Mouse (Mus musculus): Measurements from ENCODE around the gene Duox1. TPM values are rescaled to one million over a fixed set of nuclear protein-coding genes. Genes with fewer than 3 reads are reported as not detected.
"Not testable (repeated sequence)": the region's sequence is repeated elsewhere in the genome, so short reads cannot be mapped to it uniquely, and the experiment has no call there.

Gene Duox1
- total RNA-seq, 2 experiments from 2014 or later = not detected

DNA sequence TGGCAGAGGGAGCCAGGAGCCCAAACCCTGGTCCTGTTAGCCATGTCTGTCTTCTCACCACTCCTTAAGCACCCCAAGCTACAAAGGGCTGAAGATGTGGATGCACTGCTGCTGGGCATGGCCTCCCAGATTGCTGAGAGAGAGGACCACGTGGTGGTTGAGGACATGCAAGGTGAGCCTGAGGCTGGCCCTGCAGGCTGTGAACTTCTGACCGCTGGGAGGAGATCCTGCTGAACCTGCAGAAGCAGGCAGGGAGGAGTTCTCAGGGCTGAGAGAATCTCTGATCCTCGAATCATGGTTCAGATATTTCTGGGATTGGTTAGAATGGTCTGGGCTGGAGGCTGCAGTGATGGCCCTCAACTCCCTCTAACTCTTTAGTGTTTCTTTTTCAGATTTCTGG lies 8.5 kb downstream of the Duox1 start:
- no peak overlapping the region for H3K27ac ChIP-seq
- no peak overlapping the region for H3K4me3 ChIP-seq
- no peak for DNase-seq (ENCODE audit: extremely low spot score in 1 of 2, low spot score in 2 of 2)
- no peak for TF ChIP-seq CTCF (IDR thresholded peaks at IDR 0.05)
- intact Hi-C loops (cut with DNase I) = no loop called here

DNA sequence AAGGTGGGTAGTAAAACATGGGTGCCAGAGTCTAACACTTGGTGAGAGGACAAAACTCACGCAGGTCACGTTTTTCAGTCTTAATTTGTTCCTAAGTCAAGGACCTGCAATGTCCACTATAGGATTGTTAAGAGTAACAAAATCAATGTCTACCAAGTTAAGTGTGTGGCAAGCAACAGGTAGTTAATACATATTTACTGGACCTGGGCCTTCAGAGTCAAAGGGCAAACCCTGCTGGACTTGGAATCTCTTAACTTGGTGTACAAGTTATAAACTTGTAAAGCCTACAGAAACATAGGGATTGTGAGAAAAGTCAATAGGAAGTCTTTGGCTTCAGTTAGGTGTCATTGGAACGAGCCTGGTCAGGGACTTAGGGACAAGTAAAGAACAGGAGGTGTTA lies 9.1 kb downstream of the Duox1 start:
- TF ChIP-seq CTCF (IDR thresholded peaks at IDR 0.05) = no peak
- Histone ChIP-seq H3K4me3 (no peak overlapping the region), H3K27ac (no peak overlapping the region)
- intact Hi-C loops (cut with DNase I) = no loop called here
- DNase-seq (ENCODE audit: extremely low spot score in 1 of 2, low spot score in 2 of 2) = no peak

DNA sequence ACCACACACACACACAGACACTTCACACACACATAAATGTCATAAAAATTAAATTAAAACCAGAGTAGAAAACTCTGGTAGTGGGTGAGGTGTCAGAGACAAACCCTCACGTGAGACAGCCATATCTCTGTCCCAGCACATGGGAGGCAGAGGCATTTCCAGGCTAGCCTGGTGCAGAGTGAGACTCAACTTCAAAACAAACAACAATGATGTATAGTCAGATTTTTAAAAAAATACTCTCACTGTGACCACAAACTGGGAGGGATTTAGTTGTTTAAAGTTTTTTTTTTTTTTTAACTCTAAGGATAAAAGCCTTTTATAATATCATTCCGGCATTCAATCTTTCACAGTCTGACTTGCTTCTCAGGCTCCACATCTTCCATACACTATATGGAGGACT lies 9.9 kb downstream of the Duox1 start:
- Histone ChIP-seq H3K4me3 (no peak overlapping the region), H3K27ac (no peak overlapping the region)
- intact Hi-C loops (cut with DNase I) = no loop called here
- DNase-seq (ENCODE audit: extremely low spot score in 1 of 2, low spot score in 2 of 2) = no peak
- TF ChIP-seq CTCF (IDR thresholded peaks at IDR 0.05) = no peak

DNA sequence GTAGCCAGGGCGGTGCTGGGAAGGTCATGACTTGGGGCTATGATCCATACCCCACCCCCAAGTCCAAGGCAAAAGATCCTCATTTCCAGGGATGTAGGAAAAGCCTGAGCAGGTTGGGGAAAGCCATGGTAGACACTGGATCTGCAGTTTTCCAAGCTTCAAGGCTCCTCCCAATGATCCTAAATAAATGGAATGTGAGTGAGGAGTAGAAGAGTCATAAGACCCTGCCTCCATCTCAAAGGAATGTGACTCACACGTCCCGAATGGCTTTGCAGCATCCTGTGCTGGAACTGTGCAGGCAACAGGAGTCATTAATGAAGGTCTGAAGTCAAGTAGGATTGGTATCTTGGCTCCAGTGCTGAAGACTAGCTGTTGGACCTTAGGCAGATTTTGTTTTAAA lies 12.5 kb downstream of the Duox1 start:
- TF ChIP-seq CTCF (IDR thresholded peaks at IDR 0.05) = no peak
- intact Hi-C loops (cut with DNase I) = no loop called here

DNA sequence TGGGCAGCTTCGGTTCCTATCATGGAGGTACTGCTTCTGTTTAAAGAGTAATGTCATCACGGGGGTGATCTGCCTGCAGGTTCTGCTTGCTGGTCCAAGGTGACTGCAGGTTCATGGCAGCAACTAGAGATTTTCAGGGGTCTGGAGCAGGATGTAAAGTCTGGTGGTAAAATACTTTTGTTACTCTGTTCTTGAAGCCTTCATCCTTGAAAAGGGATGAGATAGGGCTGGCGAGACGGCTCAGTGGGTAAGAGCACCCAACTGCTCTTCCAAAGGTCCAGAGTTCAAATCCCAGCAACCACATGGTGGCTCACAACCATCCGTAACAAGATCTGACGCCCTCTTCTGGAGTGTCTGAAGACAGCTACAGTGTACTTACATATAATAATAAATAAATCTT lies 14.8 kb downstream of the Duox1 start:
- H3K27ac ChIP-seq; intact Hi-C loops (cut with DNase I); DNase-seq (ENCODE audit: extremely low spot score in 1 of 2, low spot score in 2 of 2); H3K4me3 ChIP-seq: not testable (repeated sequence)

More for the DNA sequence above, 12.5 kb downstream of the Duox1 start:
- Histone ChIP-seq H3K27ac (no peak overlapping the region), H3K4me3 (no peak overlapping the region)
- no peak for DNase-seq (ENCODE audit: extremely low spot score in 1 of 2, low spot score in 2 of 2)

DNA sequence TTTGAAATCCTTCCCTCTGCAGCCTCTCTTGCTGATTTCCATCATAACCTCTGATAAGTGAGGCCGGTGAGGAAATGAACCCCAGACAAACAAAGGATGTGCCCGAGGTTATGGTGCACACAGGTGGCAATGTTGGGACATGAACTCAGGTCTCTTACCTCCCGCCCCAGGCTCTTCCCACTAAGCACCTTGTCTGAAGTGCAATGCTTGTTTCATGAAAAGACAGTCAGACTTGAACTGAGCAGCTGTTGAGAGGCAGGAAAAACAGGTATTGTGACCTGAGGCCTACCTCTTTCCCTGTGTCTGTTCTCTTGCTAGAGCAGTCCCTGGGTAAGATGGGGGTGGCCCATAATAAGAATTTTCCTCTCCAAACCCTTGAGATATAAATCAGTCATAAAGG lies 16.8 kb downstream of the Duox1 start:
- Histone ChIP-seq H3K27ac (no peak overlapping the region), H3K4me3 (no peak overlapping the region)
- intact Hi-C loops (cut with DNase I) = no loop called here
- DNase-seq (ENCODE audit: extremely low spot score in 1 of 2, low spot score in 2 of 2) = no peak
- TF ChIP-seq CTCF (IDR thresholded peaks at IDR 0.05) = no peak

DNA sequence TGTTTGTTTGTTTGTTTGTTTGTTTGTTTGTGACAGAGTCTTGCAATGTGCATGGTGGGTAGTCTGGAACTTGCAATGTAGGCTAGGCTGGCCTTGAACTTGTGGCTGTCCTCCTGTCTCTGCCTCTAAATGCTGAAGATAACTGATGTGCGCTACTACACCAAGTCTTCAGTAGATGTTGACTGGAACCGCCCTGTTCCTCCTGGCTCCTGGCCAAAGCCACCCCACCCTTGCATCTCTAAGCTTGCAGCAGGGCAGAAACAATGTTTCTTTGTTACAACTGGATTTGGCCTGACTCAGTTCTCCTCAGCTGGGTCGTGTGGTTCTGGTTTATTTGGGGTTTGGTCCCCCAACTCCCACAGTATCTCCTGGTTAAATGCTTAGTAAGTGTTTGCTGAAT lies 18.7 kb downstream of the Duox1 start:
- intact Hi-C loops (cut with DNase I) = no loop called here
- no peak for TF ChIP-seq CTCF (IDR thresholded peaks at IDR 0.05)
- no peak overlapping the region for H3K4me3 ChIP-seq

DNA sequence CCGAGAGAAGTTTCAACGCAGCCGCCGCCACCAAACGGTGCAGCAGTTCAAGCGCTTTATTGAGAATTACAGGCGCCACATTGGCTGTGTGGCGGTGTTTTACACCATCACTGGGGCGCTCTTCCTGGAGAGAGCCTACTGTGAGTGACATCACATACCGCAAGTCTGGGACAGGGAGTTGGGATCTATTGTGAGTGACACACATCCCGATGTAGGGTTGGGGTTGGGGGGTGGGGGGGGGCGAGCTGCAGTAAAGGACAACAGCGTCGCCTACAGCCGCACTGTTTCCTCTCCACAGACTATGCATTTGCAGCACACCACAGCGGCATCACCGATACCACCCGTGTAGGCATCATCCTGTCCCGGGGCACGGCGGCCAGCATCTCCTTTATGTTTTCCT lies 21.8 kb downstream of the Duox1 start:
- H3K4me3 ChIP-seq = no peak overlapping the region
- no peak for TF ChIP-seq CTCF (IDR thresholded peaks at IDR 0.05)
- no peak for DNase-seq (ENCODE audit: extremely low spot score in 1 of 2, low spot score in 2 of 2)
- H3K27ac ChIP-seq = no peak overlapping the region
- intact Hi-C loops (cut with DNase I) = no loop called here

More for the DNA sequence above, 18.7 kb downstream of the Duox1 start:
- no peak overlapping the region for H3K27ac ChIP-seq
- no peak for DNase-seq (ENCODE audit: extremely low spot score in 1 of 2, low spot score in 2 of 2)

DNA sequence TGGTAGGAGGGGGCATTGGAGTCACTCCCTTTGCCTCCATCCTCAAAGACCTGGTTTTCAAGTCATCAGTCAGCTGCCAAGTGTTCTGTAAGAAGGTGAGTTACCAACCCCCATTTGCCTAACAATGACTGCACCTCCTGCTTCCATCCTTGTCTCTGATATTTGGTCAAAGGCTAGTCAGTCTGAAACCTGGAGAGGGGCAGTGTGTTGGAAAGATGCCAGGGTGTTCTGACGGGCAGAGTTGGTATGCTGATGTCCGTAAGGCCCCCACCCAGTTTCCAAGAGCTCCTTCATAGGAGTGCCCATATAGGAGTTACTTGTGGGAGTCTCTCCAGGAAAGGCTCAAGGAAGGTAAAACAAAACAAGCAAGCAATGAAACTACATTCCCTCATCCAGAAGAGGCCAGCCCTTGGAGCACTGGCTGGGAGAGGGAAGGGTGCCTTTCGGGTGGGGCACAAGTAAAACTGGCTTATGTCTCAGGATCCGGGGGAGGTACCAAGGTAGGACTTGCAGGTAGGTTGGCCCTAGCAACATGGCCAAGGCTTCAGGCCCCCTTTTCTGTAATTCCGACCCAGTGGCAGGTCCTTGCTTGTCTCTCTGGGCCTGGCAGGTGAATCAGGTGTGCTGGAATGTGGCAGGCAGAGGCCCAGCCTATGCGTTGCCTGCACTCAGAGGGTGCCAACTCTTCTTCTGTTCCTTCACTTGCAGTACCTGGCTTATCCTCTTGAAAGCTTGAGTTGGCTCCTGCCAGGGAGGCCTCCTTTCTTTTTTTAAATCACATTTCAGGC lies 29.8 kb downstream of the Duox1 start:
- DNase-seq (ENCODE audit: extremely low spot score in 1 of 2, low spot score in 2 of 2) = no peak
- Histone ChIP-seq H3K4me3 (no peak overlapping the region), H3K27ac (no peak overlapping the region)
- intact Hi-C loops (cut with DNase I) = no loop called here
- peak; percentile 15 for TF ChIP-seq CTCF (IDR thresholded peaks at IDR 0.05)

DNA sequence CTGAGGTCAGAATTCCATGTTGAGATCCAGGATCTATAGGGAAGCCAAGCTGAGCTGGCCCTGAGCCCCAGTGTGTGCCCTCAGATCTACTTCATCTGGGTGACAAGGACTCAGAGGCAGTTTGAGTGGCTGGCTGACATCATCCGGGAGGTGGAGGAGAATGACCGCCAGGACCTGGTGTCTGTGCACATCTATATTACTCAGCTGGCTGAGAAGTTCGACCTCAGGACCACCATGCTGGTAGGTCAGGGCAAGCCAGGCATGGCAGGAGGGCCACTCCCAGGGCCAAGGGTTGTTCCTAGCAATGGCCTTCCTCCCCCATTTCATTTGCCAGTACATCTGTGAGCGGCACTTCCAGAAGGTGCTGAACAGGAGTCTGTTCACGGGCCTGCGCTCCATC lies 30.7 kb downstream of the Duox1 start:
- DNase-seq (ENCODE audit: extremely low spot score in 1 of 2, low spot score in 2 of 2); H3K4me3 ChIP-seq; H3K27ac ChIP-seq; intact Hi-C loops (cut with DNase I): not testable (repeated sequence)

DNA sequence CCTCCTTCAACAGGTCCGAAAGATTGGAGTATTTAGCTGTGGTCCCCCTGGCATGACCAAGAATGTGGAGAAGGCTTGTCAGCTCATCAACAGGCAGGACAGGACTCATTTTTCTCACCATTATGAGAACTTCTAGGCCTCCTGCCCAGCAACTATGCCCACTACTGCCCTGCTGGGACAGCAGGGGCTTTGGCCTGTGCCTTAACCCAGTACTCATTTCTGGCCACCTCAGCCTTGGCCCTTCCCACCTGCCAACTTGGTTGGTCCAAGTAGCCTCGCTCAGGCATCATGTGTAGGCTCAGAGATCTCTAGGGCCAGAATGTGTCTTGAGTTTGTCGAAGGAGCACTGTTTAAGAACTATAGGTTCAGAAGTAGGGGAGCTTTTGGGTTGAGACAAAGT lies 31.8 kb downstream of the Duox1 start:
- DNase-seq (ENCODE audit: extremely low spot score in 1 of 2, low spot score in 2 of 2) = no peak
- Histone ChIP-seq H3K27ac (no peak overlapping the region), H3K4me3 (no peak overlapping the region)
- intact Hi-C loops (cut with DNase I) = no loop called here
- TF ChIP-seq CTCF (IDR thresholded peaks at IDR 0.05) = no peak

DNA sequence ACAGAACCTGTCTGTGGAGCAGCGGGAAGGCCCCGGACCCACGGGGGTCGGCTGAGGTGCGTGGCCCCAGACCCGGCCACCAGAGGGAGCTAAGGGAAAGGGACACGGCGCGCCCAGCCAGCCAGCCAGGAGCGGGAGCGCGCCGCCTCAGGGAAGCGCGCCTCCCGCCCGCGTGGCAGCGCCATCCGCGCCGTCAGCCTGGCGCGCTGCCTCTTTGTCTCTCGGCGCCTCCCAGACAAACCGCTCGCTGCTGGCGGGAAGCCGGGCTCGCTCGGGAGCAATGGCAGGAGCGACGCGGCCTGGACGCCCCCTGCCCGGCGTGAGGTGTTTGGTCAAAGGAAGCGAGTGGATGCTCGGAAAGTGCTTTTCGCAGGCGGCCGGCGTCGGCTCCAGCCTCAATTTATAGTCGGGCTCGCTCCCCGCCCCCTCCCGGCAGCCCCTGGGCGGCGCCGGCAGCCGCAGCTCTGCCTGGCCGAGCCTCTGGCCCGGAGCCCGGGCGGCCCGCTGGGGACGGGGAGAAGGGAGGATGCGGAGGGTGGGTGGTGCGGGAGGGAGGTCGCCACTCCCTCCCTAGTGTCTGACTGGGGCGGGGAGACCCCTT lies 33.2 kb downstream of the Duox1 start:
- H3K27ac ChIP-seq = peak overlapping the region; percentile 97
- TF ChIP-seq CTCF (IDR thresholded peaks at IDR 0.05) = peak; percentile 85
- DNase-seq (ENCODE audit: extremely low spot score in 1 of 2, low spot score in 2 of 2) = peak; percentile 87 to 91
- H3K4me3 ChIP-seq = peak overlapping the region; percentile 90
- intact Hi-C loops (cut with DNase I) = loop anchor here (1.0 to 2.0 kb wide), 3 partner anchors 20 to 282 kb away; partner anchors contain the start of gene Shf

Measured in left cerebral cortex, adult 2 months (tissue).